Mouse (Mus musculus): ENCODE measurements around the gene Tenm2.

GRCm38 (mm10) chr11:36604272-36604671 lies 631.5 kb downstream of the Tenm2 start:
- no peak for TF ChIP-seq POLR2A (IDR thresholded peaks at IDR 0.05; ENCODE audit: low read depth, low read length)
- no peak for TF ChIP-seq CTCF (conservative IDR thresholded peaks at IDR 0.05; ENCODE audit: insufficient read depth, insufficient read length, low read depth, low read length)

Measured in kidney, adult 2 months (tissue).